Mouse (Mus musculus) hindbrain, embryonic 14.5 days (tissue): Measurements from ENCODE around the gene Chit1. TPM values are rescaled to one million over a fixed set of nuclear protein-coding genes. Genes with fewer than 3 reads are reported as not detected.

ENCODE experiments used
- ATAC-seq: fragments of 200-750 bp; cut with Nextera tagmentation; 2 replicates; pipeline ENCODE4 v1.8.0; 2017; ENCODE audit warnings: moderate number of reproducible peaks, mild to moderate bottlenecking, moderate TSS enrichment, moderate library complexity; ENCODE audit not compliant: low FRiP score
- DNase-seq: peaks from one replicate; pipeline ENCODE4 v3.0.0-alpha.2; 2015; ENCODE audit warnings: low spot score
- H3K27ac ChIP-seq: fragments of 300-500 bp; sonication (generic); 2 replicates; pipeline ENCODE4 v1.5.1; 2014; ENCODE audit warnings: mild to moderate bottlenecking, moderate library complexity
- H3K27me3 ChIP-seq: fragments of 300-500 bp; sonication (generic); 2 replicates; pipeline ENCODE4 v1.6.1; 2014; ENCODE audit warnings: mild to moderate bottlenecking, low read length, mixed read lengths; ENCODE audit not compliant: control insufficient read depth, insufficient read depth
- H3K36me3 ChIP-seq: fragments of 300-500 bp; sonication (generic); replicated peaks from 2 replicates; pipeline ENCODE4 v1.6.1; 2014; ENCODE audit not compliant: control insufficient read depth, insufficient read depth
- H3K4me1 ChIP-seq: fragments of 300-500 bp; sonication (generic); replicated peaks from 2 replicates; pipeline ENCODE4 v1.6.1; 2014; ENCODE audit warnings: antibody characterized with exemption, low read length, mixed read lengths; ENCODE audit not compliant: control insufficient read depth, insufficient read depth
- H3K4me2 ChIP-seq: fragments of 300-500 bp; sonication (generic); replicated peaks from 2 replicates; pipeline ENCODE4 v1.6.1; 2014; ENCODE audit warnings: mild to moderate bottlenecking, moderate library complexity
- H3K4me3 ChIP-seq: fragments of 300-500 bp; sonication (generic); replicated peaks from 2 replicates; pipeline ENCODE4 v1.5.1; 2014; ENCODE audit warnings: mild to moderate bottlenecking, low read length
- H3K9ac ChIP-seq: fragments of 300-500 bp; sonication (generic); 2 replicates; pipeline ENCODE4 v1.6.1; 2014
- H3K9me3 ChIP-seq: fragments of 300-500 bp; sonication (generic); 2 replicates; pipeline ENCODE4 v1.6.1; 2016; ENCODE audit warnings: low read length; ENCODE audit not compliant: control insufficient read depth
- WGBS: fragments of 180-500 bp; shearing (Covaris S2); extraction: QIAGEN DNeasy Blood & Tissue Kit; methylation state at CpG from one replicate; pipeline ENCODE4 v1.1.7; 2014; 5-methylcytosine and 5-hydroxymethylcytosine counted together
- polyA plus RNA-seq: library from polyadenylated mRNA; unstranded; fragments of >200 nt; fragmentation: Nextera tagmentation; extraction: Ambion mirVana; gene quantifications from 2 replicates; pipeline ENCODE4 v1.2.1, GENCODE M21; 2014

Chit1 gene
- polyA plus RNA-seq, 1 experiment from 2014 or later, result 0.23 TPM

DNA sequence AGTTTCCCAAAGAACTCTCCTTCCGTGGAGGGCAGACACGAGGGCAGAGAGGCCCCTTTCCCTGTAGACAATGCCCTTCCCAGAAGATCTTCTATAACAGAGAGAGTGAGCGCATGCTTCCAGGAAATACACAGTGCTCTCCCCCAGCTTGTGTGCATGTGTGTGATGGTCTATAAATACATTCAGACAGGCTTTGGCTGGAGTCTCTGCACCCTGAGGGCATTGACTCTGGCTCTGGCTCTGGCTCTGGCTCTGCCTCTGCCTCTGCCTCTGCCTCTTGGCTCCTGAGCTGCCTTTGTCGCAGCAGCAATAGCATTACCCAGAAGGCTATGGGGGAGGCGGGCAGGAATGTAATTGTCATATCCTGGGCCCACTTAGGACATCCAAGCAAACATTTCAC, 7.2 kb upstream of the Chit1 start:
- no peak overlapping the region for H3K9ac ChIP-seq
- no peaks in the 10 kb centered on the region for H3K36me3 ChIP-seq
- H3K27ac ChIP-seq, result no peak overlapping the region
- DNase-seq, result no peak
- H3K27me3 ChIP-seq, result no peaks in the 10 kb centered on the region
- no peak overlapping the region for H3K4me2 ChIP-seq
- H3K4me1 ChIP-seq, result peaks cover 6% of the 10 kb centered on the region
- no peak for ATAC-seq
- WGBS, result 71% methylated on average over 5 of the region's 5 CpGs
- no peak overlapping the region for H3K4me3 ChIP-seq
- H3K9me3 ChIP-seq, result no peaks in the 10 kb centered on the region

DNA sequence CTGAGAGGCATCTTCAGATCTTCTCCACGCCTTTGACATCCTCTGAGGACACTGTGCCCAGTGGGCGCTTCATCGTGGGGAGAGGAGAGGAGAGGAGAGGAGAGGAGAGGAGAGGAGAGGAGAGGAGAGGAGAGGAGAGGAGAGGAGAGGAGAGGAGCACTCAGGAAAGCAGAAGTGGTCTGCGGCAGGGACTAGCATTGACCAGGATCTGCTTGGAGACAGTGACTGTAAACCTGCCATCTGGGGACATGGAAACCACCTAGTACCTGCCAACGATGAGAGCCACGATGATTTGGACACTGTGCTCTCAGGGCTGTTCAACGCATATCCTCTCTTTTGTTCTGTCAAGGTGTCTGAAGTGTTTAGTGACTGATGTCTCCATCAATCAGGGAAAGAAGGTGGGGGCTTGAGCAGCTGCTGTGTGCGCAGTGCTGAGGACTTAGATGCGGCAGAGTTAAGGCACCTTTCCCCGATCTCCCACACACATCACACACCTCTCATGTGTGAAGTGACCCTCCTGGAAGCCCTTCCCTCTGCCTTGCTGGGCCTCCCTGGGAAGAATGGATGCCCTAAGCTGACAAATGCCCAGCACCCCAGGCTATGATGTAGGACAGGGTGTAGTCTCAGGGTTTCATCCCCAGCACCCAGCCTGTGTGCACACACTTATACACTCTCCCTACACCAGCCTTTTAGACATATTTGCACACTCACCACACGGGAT, 5.8 kb upstream of the Chit1 start:
- no peak overlapping the region for H3K9ac ChIP-seq
- H3K4me1 ChIP-seq, result no peaks in the 10 kb centered on the region
- no peaks in the 10 kb centered on the region for H3K27me3 ChIP-seq
- no peak overlapping the region for H3K27ac ChIP-seq
- no peak overlapping the region for H3K4me3 ChIP-seq
- WGBS, result 73% methylated on average over 9 of the region's 11 CpGs
- 0 out of 2 replicates have a peak, but pooled peaks have one; percentile 21 for ATAC-seq
- H3K36me3 ChIP-seq, result no peaks in the 10 kb centered on the region
- H3K4me2 ChIP-seq, result no peak overlapping the region
- DNase-seq, result no peak
- H3K9me3 ChIP-seq, result no peaks in the 10 kb centered on the region

DNA sequence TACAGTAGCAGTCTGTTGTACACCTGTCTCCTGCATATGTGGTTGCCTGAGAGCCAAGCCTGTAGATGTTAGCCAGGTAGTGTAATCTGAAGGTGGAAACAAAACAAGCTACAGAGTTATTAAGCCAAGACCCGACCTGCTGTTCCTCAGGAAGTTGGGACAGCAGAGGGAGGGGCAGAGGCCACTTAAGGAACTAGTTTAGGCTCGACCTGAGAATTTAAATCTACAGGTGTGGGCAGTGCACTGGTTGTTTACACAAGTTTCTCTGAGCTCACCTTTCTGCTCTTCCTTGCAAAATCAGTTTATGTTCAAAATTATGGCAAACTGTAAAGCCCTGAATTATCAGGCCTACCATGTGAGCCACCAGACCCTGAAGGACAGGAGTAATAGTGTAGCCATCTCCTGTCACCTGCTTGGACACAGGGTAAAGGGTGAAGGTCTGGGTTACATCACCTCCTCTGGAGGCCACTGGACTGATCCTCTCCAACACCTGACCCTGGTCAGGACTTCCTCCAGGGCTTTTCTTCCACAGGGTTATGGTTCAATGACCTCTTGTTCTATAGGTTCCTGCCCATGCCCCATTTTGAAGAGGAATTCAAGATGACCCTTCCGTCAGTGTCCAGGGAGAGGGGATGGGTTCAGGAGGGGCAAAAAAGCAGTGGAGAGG, 5.1 kb upstream of the Chit1 start:
- H3K27ac ChIP-seq, result no peak overlapping the region
- no peaks in the 10 kb centered on the region for H3K9me3 ChIP-seq
- WGBS, result 61% methylated on average over 3 of the region's 3 CpGs
- DNase-seq (no peak), ATAC-seq (no peak)
- no peaks in the 10 kb centered on the region for H3K36me3 ChIP-seq
- no peak overlapping the region for H3K4me2 ChIP-seq
- no peak overlapping the region for H3K9ac ChIP-seq
- no peak overlapping the region for H3K4me3 ChIP-seq
- H3K4me1 ChIP-seq, result no peaks in the 10 kb centered on the region
- H3K27me3 ChIP-seq, result no peaks in the 10 kb centered on the region

DNA sequence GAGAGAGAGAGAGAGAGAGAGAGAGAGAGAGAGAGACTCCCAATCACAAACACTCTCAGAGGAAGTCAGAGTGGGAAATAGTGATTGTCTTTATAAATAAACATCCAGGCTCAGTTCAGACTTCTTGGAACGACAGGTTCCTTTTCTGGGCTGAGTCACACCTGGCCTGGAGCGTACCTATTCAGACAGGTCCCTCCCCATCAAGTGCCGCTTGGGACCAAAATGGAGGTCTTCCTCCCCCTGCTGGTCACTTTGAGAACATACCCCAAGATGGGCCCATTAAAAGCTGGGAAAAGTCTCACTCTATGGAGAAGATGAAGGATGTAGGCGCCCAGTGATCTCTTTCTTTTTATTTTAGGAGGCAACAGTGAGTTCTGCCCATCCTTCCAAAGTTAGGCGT, 4.3 kb upstream of the Chit1 start:
- H3K9ac ChIP-seq, result no peak overlapping the region
- no peaks in the 10 kb centered on the region for H3K4me1 ChIP-seq
- no peaks in the 10 kb centered on the region for H3K36me3 ChIP-seq
- no peaks in the 10 kb centered on the region for H3K9me3 ChIP-seq
- no peak overlapping the region for H3K4me3 ChIP-seq
- ATAC-seq (no peak; the same call in 1 of the 2 replicates), DNase-seq (peak; percentile 72)
- H3K27ac ChIP-seq, result no peak overlapping the region
- no peaks in the 10 kb centered on the region for H3K27me3 ChIP-seq
- H3K4me2 ChIP-seq, result no peak overlapping the region
- WGBS, result 6% methylated on average over 5 of the region's 5 CpGs

DNA sequence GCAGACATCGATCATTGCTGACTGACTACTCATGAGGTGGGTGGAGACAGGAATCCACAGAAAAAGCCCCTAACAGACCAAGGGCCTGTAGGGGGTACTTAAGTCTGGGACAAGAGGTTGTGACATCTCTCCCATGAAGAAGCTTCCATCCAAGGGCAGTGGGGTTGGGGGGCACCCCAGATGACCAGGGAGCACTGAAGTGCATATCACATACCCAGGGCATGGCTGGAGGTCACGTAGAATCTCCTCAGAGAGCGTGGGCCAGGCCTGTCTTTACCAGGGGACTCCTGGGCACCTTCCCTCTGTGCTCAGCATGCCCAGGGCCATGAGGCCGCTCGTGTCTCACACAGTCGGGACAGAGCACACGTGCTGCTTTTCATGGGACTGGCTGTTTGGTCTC, 3.3 kb upstream of the Chit1 start:
- ATAC-seq (no peak), DNase-seq (no peak)
- H3K4me2 ChIP-seq, result no peak overlapping the region
- H3K4me1 ChIP-seq, result no peaks in the 10 kb centered on the region
- H3K9ac ChIP-seq, result no peak overlapping the region
- no peaks in the 10 kb centered on the region for H3K9me3 ChIP-seq
- H3K27ac ChIP-seq, result no peak overlapping the region
- H3K27me3 ChIP-seq, result no peaks in the 10 kb centered on the region
- WGBS, result 86% methylated on average over 7 of the region's 7 CpGs
- no peaks in the 10 kb centered on the region for H3K36me3 ChIP-seq
- no peak overlapping the region for H3K4me3 ChIP-seq

DNA sequence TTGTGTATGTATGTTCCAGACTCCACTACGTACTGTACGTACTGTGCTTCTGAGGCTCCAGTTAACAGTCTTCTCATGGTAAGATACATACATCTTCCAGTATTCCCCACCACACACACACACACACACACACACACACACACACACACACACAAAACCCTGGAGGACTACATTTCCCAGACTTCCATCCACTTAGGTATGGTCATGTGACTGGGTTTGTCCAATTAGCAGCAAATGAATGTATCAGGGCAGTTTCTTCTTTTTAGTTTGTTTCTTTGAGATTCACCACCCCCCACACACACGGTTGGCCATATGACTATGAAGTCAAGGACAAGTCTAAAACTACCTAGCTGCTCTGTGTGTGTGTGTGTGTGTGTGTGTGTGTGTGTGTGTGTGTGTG, 1.0 kb upstream of the Chit1 start:
- H3K4me1 ChIP-seq, result no peaks in the 10 kb centered on the region
- H3K4me2 ChIP-seq, result no peak overlapping the region
- H3K4me3 ChIP-seq, result no peak overlapping the region
- ATAC-seq (no peak), DNase-seq (no peak)
- WGBS, result 95% methylated on average over 3 of the region's 3 CpGs
- no peaks in the 10 kb centered on the region for H3K27me3 ChIP-seq
- H3K9ac ChIP-seq, result no peak overlapping the region
- H3K27ac ChIP-seq, result no peak overlapping the region
- H3K36me3 ChIP-seq, result no peaks in the 10 kb centered on the region
- no peaks in the 10 kb centered on the region for H3K9me3 ChIP-seq

DNA sequence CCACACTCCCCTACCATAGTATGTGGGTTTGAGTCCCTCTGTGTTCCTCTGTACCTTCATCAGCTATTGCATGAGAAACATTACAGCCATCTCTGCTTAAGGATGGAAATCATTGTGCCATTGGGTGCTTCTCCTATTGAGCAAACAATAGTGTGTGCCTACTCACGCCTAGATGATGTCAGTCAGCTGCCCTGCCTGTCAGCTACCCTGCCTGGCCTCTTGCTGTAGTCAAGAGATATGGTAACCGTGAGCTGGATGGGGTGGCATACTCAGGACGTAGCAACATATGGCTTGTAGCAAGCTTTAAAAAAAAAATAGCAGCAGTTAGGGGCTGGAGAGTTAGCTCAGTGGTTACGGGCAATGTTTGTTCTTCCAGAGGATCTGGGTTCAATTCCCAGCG, 593 bp upstream of the Chit1 start:
- H3K27me3 ChIP-seq, result no peaks in the 10 kb centered on the region
- H3K9ac ChIP-seq, result no peak overlapping the region
- no peaks in the 10 kb centered on the region for H3K9me3 ChIP-seq
- H3K36me3 ChIP-seq, result no peaks in the 10 kb centered on the region
- no peak overlapping the region for H3K4me3 ChIP-seq
- WGBS, result 92% methylated on average over 5 of the region's 5 CpGs
- no peaks in the 10 kb centered on the region for H3K4me1 ChIP-seq
- DNase-seq (no peak), ATAC-seq (no peak)
- H3K4me2 ChIP-seq, result no peak overlapping the region
- no peak overlapping the region for H3K27ac ChIP-seq

DNA sequence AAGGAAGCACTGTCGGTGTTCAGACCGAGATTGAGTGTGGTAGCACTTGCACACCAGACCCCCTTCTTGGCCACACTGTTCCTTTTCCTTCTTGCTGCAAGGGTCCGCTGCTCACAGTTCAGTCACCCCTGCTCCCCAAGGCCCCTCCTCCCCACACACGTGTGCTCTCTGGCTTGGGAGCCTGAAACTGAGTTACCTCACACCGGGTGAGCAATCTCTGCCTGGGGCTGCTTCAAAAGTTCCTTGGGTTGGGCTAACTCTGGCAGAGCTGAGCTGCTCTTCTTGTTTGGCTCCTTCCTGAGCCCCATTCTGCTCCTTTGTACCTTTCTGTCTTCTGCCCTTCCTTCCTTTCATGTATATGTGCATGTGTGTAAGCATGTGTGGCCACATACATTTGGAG, 2.5 kb downstream of the Chit1 start:
- H3K36me3 ChIP-seq, result no peaks in the 10 kb centered on the region
- ATAC-seq, result no peak
- 70% methylated on average over 5 of the region's 5 CpGs for WGBS
- no peak overlapping the region for H3K27ac ChIP-seq
- no peak overlapping the region for H3K4me3 ChIP-seq
- no peak overlapping the region for H3K9ac ChIP-seq
- no peaks in the 10 kb centered on the region for H3K27me3 ChIP-seq
- H3K4me1 ChIP-seq, result 0 out of 2 replicates have a peak, but pooled peaks cover 2% of the 10 kb centered on the region
- DNase-seq, result no peak
- no peaks in the 10 kb centered on the region for H3K9me3 ChIP-seq
- no peak overlapping the region for H3K4me2 ChIP-seq

DNA sequence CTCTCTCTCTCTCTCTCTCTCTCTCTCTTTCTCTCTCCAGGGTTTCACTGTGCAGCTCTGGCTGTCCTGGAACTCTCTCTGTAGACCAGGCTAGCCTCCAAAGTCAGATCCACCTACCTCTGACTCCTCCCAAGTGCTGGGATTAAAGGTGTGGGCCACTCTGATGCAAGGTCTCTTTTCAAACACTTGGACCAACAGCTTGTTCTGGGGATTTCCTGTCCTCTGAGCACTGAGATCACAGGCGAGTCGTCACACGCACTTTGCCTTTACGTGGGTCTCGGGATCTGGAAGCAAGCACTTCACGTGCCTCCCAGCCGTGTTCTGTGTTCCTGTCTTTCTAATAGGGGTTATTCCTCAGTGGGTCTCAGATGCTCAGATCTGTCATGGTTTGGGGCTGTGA, 3.0 kb downstream of the Chit1 start:
- ATAC-seq, result no peak

More for the DNA sequence above, 3.0 kb downstream of the Chit1 start:
- 0 out of 2 replicates have a peak, but pooled peaks cover 2% of the 10 kb centered on the region for H3K4me1 ChIP-seq
- H3K9ac ChIP-seq, result no peak overlapping the region
- 91% methylated on average over 7 of the region's 7 CpGs for WGBS
- DNase-seq, result no peak
- no peaks in the 10 kb centered on the region for H3K9me3 ChIP-seq
- H3K4me3 ChIP-seq, result no peak overlapping the region
- H3K27me3 ChIP-seq, result no peaks in the 10 kb centered on the region
- H3K4me2 ChIP-seq, result no peak overlapping the region
- H3K36me3 ChIP-seq, result no peaks in the 10 kb centered on the region
- H3K27ac ChIP-seq, result no peak overlapping the region
